Mouse (Mus musculus): ENCODE results near the gene Bod1l.

DNA sequence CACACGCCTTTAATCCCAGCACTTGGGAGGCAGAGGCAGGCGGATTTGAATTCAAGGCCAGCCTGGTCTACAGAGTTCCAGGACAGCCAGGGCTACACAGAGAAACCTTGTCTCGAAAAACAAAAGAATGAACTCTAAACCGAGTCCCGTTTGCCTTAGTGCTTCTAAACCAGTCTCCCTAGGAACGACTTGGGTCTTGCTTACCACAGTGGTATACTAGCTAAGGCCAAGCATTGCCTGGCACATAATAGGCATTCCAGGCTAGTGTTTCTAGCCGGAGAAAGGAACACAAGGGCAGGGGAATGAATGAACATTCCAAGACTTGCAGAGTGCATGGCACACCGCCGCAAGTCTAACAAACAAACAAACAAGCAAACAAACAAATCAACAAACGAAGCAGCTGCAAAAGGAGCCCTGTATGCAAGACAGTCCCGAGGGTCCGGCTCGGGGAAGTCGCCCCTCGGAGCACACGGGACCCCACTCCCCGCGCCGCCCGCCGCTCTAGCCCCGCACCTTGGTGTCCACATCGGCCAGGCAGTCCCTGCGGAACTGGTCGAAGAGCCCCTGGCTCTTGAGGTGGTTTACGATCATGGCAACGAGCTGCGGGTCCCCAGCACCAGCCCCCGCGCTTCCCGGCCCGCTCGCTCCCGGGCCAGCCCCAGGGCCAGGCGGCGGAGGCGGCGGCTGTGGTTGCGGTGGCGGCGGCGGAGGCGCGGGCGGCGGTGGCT lies 532 bp downstream of the Bod1l start:
- TF ChIP-seq USF1 (IDR thresholded peaks at IDR 0.05; ENCODE audit: low read depth) (no peak), E2F4 (IDR thresholded peaks at IDR 0.05; ENCODE audit: insufficient read depth) (no peak), POLR2A (IDR thresholded peaks at IDR 0.05; ENCODE audit: insufficient read length, low read depth) (no peak), CEBPB (IDR thresholded peaks at IDR 0.05; ENCODE audit: insufficient read depth, poor library complexity, severe bottlenecking) (no peak), MYOD1 (IDR thresholded peaks at IDR 0.05; ENCODE audit: control insufficient read depth in 1 of 3, insufficient read length in 2 of 3, low read depth in 2 of 3) (no peak), MYOG (IDR thresholded peaks at IDR 0.05; ENCODE audit: control insufficient read depth in 1 of 3, insufficient read depth in 1 of 3, insufficient read length in 2 of 3, low read depth in 2 of 3) (no peak), POLR2AphosphoS2 (IDR thresholded peaks at IDR 0.05; ENCODE audit: insufficient read length, low read depth) (no peak), SRF (IDR thresholded peaks at IDR 0.05; ENCODE audit: control insufficient read depth, insufficient read length, low read depth) (no peak)
